Mouse (Mus musculus) liver (tissue): ENCODE measurements around the gene Ccdc33.

ENCODE experiments used
- DNase-seq: peaks from one replicate; pipeline ENCODE4 v3.0.0-alpha.2; 2020; ENCODE audit warnings: mixed read lengths

The Ccdc33 gene

GRCm38 (mm10) chr9:58087277-58087998 is 31.2 kb downstream of the Ccdc33 start:
- DNase-seq = no peak

- DNase-seq = no peak
Observed at GRCm38 (mm10) chr9:58086861-58087260, 31.8 kb downstream of the Ccdc33 start.

GRCm38 (mm10) chr9:58086203-58086602 is 32.4 kb downstream of the Ccdc33 start:
- no peak for DNase-seq

DNA sequence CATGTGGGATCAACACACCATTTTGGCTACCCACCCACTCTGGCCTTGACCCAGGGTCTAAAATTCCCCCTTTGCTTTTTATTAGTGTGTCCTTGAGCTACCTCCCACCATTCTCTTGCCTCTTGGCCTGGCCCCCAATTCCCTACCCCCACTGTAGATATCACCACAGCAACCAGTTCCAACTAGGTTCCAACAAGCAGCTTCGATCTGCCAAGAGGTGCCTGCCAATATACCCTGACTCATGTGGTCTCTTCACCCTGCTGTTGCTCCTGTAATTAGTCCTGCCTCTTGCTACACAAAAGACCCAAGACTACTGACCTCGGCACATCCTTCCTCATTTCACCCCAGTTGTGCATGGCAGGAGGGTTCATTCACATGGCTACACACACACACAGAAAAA is 33.5 kb downstream of the Ccdc33 start:
- DNase-seq = no peak

GRCm38 (mm10) chr9:58084586-58084985 is 34.0 kb downstream of the Ccdc33 start:
- DNase-seq = no peak

- no peak for DNase-seq
Observed at GRCm38 (mm10) chr9:58074561-58074960, 44.1 kb downstream of the Ccdc33 start.

DNA sequence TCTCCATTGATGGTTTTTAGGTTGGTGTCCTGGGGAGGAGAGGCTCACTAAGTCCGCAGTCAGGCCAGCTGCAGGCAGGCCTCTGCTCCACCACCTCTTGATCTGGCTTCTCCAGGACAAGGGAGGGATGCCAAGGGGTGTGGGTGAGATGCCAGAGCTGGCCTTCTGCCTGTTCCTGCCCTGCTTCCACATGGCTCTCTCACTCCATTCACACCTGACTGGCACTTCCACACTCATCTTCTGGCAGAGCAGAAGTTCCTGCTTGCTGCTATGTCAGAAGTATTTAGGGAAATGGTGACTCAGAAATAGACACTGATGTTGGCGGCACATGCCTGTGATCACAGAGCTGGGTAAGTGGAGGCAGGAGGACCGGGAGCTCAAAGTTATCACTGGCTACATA is 51.1 kb downstream of the Ccdc33 start:
- no peak for DNase-seq

DNA sequence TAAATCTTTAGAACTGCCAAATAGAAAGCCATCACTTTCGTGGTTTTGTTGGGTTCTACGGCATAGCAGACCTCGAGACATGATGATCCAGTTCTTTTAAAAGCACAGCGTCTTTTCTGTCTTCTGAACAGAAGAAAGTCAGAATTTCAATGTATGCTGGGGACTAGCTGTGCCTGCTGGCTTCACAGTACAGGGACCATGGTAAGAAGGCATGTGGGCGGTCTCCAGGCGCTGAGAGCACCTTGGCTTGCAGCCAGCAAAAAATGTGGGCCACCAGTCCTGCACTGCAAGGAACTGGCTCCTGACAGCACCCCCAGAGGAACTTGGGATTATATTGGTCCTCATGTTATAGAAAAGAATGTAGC is 51.9 kb downstream of the Ccdc33 start:
- no peak for DNase-seq

GRCm38 (mm10) chr9:58065977-58066730 is 52.5 kb downstream of the Ccdc33 start:
- no peak for DNase-seq

- no peak for DNase-seq
Observed at GRCm38 (mm10) chr9:58065532-58065931, 53.1 kb downstream of the Ccdc33 start.

- DNase-seq = no peak
Observed at GRCm38 (mm10) chr9:58063531-58063930, 55.1 kb downstream of the Ccdc33 start, which contains the start of gene Stra6. Gene Stra6, plus strand, starts transcription at chr9:58063788.

- peak; percentile 54 for DNase-seq
Observed at GRCm38 (mm10) chr9:58060677-58061667, 57.7 kb downstream of the Ccdc33 start.

GRCm38 (mm10) chr9:58059920-58060319 is 58.7 kb downstream of the Ccdc33 start:
- no peak for DNase-seq

- DNase-seq = no peak
Observed at GRCm38 (mm10) chr9:58055666-58056065, 63.0 kb downstream of the Ccdc33 start.

DNA sequence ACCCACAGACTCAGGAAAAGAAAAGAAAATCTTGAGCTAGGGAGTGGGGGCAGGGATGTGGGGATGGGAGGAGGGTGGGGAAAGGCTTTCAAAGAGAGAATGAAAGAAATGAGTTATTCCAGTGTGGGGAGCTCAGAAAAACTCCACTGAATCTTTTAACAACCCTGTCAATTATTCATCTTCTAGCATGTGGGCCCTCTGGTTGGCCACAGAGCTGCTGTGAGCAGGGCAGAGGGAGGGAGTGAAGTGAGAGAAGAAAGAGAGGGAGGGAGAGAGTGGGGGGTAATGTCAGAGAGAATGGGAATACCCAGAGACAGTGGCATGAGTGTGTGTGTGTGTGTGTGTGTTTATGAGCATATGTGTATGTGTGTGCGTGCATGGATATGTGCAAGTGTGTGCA is 64.6 kb downstream of the Ccdc33 start:
- no peak for DNase-seq

- DNase-seq = no peak
Observed at GRCm38 (mm10) chr9:58053544-58053943, 65.1 kb downstream of the Ccdc33 start.

DNA sequence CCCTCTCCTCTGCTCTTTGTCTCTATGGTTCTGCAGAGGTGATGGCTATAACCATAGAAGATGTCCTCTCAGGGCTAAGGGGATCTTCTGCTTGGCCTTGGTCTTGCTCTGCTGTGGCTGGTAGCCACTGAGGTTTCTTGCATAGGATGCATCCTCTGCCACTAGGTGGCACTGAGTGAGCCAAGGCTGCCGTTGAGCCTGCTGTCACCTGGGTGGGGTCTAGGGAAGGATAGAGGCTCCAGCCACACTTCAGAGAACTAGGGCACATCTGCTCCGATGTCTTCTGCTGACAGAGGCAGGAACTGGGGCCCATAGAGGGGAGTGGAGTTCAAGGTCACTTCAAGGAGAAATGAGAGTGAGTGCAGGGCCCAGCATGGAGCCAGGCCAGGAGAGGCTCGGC is 65.5 kb downstream of the Ccdc33 start:
- peak; percentile 48 for DNase-seq

GRCm38 (mm10) chr9:58051937-58052336 is 66.7 kb downstream of the Ccdc33 start:
- DNase-seq = no peak

GRCm38 (mm10) chr9:58049861-58050260 is 68.8 kb downstream of the Ccdc33 start:
- no peak for DNase-seq

GRCm38 (mm10) chr9:58049186-58049585 is 69.4 kb downstream of the Ccdc33 start:
- no peak for DNase-seq

DNA sequence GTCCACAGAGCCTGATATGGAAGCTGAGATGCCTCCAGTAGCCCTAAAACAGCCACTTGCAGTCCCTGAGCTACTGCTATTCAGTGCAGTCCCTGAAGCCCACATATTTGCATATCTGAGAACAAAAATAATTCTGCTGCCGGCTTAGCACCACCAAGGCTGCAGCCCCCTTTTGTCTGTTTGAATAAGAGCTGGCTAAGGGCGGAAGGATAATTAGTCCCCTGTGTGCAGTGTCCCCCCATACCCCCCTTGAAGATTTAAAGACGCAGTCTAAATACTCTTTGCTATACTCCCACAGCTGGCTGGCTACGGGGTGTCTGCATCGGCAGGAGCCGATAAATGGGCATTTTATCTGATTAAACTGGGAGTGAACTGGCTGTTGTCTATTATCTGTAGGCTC is 70.0 kb downstream of the Ccdc33 start:
- DNase-seq = no peak

- DNase-seq = no peak
Observed at GRCm38 (mm10) chr9:58047061-58047460, 71.6 kb downstream of the Ccdc33 start.

GRCm38 (mm10) chr9:58045646-58046045 is 73.0 kb downstream of the Ccdc33 start:
- DNase-seq = no peak
